Mouse (Mus musculus): Measurements from ENCODE around the gene Fndc9. TPM values are rescaled to one million over a fixed set of nuclear protein-coding genes. Genes with fewer than 3 reads are reported as not detected.
A peak's percentile ranks its signal among the peaks of the same experiment; 100 is the strongest.

Fndc9 gene
- polyA plus RNA-seq, 1 experiment from 2014 or later = 0.13 TPM

DNA sequence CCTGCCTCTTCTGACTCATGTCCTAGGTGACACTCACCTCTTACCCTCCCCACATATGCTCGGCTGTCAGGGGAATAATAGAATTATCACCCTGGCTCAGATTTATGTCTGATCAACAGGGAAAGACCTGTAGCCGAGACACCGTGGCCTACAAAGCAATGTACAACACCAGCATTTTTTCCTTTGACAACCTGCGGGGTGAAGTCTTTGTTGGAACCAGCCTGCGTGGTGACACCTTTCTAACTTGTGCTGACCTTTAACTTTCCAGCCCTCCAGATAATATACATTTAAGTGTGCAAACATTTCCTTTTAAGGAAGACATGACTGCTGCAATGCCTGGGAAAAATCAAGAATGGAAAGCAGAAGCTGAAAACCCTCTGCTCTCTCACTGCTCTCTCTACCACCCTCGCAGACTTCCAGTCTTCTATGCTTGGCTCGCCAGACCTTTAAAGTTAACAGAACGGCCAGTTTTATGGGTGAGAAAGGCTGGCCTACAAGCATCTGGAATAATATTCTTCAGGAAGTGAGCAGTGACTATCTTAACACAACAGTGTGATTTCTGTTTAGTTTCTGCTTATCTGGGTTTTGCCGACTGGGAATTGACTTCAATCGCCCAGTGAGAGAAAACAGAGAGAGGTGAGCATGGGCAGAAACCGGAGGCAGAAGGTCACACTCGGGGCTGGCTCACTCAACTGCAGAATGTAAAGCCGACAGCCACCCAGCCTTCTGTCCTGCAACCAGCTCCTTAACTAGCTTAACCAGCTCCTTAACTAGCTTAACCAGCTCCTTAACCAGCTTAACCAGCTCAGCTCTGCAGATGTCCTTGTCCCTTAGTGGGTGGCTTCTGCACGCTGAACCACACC is 20.7 kb upstream of the Fndc9 start:
- Histone ChIP-seq H3K4me3 (replicated peaks) (no peak overlapping the region), H3K4me1 (peaks cover 39% of the 10 kb centered on the region), H3K9ac (no peak overlapping the region), H3K9me3 (replicated peaks) (no peaks in the 10 kb centered on the region), H3K36me3 (no peaks in the 10 kb centered on the region), H3K27ac (peak overlapping the region; percentile 94), H3K27me3 (no peaks in the 10 kb centered on the region), H3K4me2 (no peak overlapping the region)
- ATAC-seq (replicated peaks; ENCODE audit: low FRiP score) = no peak
- 26% methylated on average over 14 of the region's 14 CpGs for WGBS

DNA sequence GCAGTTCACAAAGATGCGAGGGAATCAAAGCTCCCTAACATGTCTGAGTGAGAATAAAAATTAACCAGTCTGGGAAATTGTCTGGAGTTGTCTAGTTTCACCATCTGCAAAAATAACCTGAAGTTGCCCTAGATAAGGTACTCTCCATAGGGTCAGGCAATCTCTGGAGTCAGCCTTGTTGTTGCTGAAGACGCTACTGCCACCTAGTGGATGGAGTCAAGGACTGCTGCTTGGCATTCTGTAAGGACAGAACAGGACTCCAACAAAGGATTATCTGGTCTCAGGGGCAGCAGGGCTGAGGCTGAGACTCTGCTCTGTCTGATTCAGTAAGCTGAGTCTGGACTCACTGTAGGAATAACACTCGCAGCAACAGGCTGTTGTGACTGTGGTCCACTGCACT is 20.0 kb upstream of the Fndc9 start:
- Histone ChIP-seq H3K9me3 (replicated peaks) (no peaks in the 10 kb centered on the region), H3K36me3 (no peaks in the 10 kb centered on the region), H3K9ac (no peak overlapping the region), H3K4me3 (replicated peaks) (no peak overlapping the region), H3K4me2 (no peak overlapping the region), H3K27me3 (no peaks in the 10 kb centered on the region), H3K4me1 (peaks cover 39% of the 10 kb centered on the region), H3K27ac (peak overlapping the region; percentile 94)
- ATAC-seq (replicated peaks; ENCODE audit: low FRiP score) = peak; percentile 63
- 21% methylated on average over 3 of the region's 3 CpGs for WGBS

DNA sequence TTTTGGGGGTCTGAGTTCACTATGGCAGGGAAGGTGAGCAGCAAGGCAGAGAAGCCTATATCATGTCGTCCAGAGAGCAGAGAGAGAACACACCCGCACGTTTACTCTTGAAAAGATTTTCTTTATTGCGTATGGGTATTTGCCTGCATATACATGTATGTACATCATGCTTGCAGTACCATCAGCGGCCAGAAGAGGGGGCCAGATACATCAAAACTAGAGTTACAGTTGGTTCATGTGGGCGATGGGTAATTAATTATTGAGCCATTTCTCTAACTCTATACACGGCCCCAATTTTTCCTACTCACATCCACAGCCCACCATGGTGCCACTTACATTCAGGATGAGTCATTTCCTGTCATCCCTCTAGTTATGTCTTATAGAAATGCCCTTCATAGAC is 18.7 kb upstream of the Fndc9 start:
- Histone ChIP-seq H3K9ac (no peak overlapping the region), H3K9me3 (replicated peaks) (no peaks in the 10 kb centered on the region), H3K4me1 (peaks cover 32% of the 10 kb centered on the region), H3K4me2 (no peak overlapping the region), H3K4me3 (replicated peaks) (no peak overlapping the region), H3K36me3 (no peaks in the 10 kb centered on the region), H3K27me3 (no peaks in the 10 kb centered on the region), H3K27ac (no peak overlapping the region)
- ATAC-seq (replicated peaks; ENCODE audit: low FRiP score) = no peak
- WGBS = 78% methylated on average over 7 of the region's 7 CpGs

DNA sequence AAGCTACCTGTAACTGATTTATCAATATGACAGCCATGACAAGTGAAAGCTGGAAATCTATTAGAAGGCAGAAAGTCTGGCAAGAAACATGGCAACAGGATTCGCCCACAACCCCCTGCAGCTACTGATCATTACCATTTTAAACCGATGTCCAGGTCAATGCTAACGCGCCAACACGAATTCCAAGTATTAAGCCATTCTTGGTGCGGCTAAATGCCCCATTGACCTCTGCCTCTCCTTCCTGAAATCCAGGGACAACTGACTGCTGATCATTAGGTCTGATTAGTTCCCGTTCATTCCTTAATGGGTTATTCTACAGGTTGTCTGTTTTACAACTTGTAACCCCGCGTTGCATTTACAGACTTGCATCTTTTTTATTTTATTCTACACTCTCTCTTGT is 17.6 kb upstream of the Fndc9 start:
- 83% methylated on average over 9 of the region's 9 CpGs for WGBS
- Histone ChIP-seq H3K4me3 (replicated peaks) (no peak overlapping the region), H3K27me3 (no peaks in the 10 kb centered on the region), H3K9ac (no peak overlapping the region), H3K4me2 (no peak overlapping the region), H3K9me3 (replicated peaks) (no peaks in the 10 kb centered on the region), H3K4me1 (peaks cover 24% of the 10 kb centered on the region), H3K36me3 (no peaks in the 10 kb centered on the region), H3K27ac (no peak overlapping the region)
- no peak for ATAC-seq (replicated peaks; ENCODE audit: low FRiP score)

DNA sequence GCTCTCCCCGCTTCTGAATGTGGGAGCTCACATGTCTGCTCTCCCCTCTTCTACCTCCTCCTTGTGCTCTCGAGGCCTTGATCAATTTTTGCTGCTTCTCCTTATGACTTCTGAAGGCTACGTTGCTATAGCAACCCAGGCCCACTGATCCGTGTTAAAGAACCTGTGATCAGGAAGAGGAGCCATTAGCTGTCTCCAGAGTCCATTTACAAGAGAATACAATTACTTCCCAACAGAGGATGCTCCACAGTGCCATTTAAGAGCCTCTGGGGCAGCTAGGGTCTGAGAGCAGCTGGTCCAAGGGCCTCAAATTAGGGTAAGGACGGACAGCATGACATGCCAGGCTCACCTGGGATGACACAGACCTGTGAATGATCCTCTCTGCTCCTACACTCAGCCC is 16.7 kb upstream of the Fndc9 start:
- WGBS = 26% methylated on average over 5 of the region's 5 CpGs
- Histone ChIP-seq H3K4me1 (peaks cover 16% of the 10 kb centered on the region), H3K36me3 (peaks cover under 1% of the 10 kb centered on the region; the same call in 1 of the 2 replicates), H3K9ac (no peak overlapping the region), H3K27ac (no peak overlapping the region), H3K9me3 (replicated peaks) (no peaks in the 10 kb centered on the region), H3K4me3 (replicated peaks) (no peak overlapping the region), H3K4me2 (no peak overlapping the region), H3K27me3 (no peaks in the 10 kb centered on the region)
- ATAC-seq (replicated peaks; ENCODE audit: low FRiP score) = no peak

DNA sequence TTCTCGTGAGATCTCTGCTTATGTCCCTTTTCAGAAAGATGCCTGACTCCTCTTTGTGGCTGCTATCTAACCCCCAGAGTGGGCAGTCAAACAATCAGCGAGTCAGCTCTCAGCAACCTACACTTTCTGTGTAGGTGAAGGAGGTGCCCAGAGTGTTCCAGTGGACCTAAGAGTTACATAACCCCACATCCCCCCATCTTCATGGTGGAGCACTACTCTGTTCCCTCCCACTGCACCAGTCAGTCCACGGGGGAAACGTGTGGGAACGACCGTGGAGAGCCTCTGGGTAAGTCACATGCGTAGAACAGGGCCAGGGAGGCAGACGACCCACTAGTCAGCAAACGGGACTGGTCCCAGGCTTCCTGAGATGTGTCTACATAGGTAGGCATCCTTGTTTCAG is 16.0 kb upstream of the Fndc9 start:
- no peaks in the 10 kb centered on the region for H3K27me3 ChIP-seq
- 86% methylated on average over 9 of the region's 9 CpGs for WGBS
- H3K4me2 ChIP-seq = no peak overlapping the region
- no peaks in the 10 kb centered on the region for H3K9me3 ChIP-seq (replicated peaks)
- H3K27ac ChIP-seq = no peak overlapping the region
- H3K36me3 ChIP-seq = peaks cover 5% of the 10 kb centered on the region; the same call in 1 of the 2 replicates
- H3K4me1 ChIP-seq = peaks cover 9% of the 10 kb centered on the region
- ATAC-seq (replicated peaks; ENCODE audit: low FRiP score) = no peak
- no peak overlapping the region for H3K4me3 ChIP-seq (replicated peaks)
- no peak overlapping the region for H3K9ac ChIP-seq

DNA sequence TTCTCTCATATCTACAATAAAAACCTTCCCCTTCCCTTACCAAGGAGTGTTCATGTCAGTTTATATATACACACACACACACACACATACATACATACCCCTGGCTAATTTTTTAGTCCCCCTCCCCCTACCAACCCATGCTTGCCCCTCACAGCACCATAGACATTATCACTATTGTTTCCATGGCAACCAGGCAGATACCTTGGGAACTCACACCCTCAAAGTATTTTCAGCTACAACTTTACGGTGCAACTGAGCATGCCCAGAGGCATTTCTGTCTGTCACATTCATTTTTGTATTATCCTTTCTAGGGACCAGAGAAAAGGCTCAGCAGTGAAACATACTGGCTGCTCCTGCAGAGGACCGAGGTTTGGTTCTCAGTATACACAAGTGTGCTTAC is 15.1 kb upstream of the Fndc9 start:
- Histone ChIP-seq H3K36me3 (peaks cover 5% of the 10 kb centered on the region; the same call in 1 of the 2 replicates), H3K9ac (no peak overlapping the region), H3K9me3 (replicated peaks) (no peaks in the 10 kb centered on the region), H3K4me1 (peaks cover 1% of the 10 kb centered on the region), H3K27me3 (no peaks in the 10 kb centered on the region), H3K4me3 (replicated peaks) (no peak overlapping the region), H3K4me2 (no peak overlapping the region), H3K27ac (no peak overlapping the region)
- WGBS = 84% methylated on average over 2 of the region's 2 CpGs
- ATAC-seq (replicated peaks; ENCODE audit: low FRiP score) = no peak

DNA sequence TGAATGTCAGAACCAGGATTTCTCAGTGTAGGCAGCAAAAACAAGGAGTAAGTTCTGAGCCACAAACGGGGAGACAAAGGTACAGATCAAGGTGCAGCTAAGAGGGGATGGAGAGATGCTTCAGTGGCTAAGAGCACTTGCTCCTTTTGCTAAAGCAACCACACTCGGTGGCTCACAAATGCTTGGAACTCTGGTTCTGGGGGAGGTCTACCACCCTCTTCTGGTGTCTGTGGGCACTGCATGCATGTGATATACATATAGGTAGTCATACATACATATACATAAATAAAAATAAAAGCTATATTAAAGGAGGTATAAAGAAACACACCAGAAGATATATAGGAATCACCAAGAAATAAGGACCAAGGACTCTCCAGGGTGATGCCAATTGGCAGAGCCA is 11.8 kb upstream of the Fndc9 start:
- Histone ChIP-seq H3K27ac (no peak overlapping the region), H3K4me1 (no peaks in the 10 kb centered on the region), H3K36me3 (peaks cover 5% of the 10 kb centered on the region; the same call in 1 of the 2 replicates), H3K4me2 (no peak overlapping the region), H3K4me3 (replicated peaks) (no peak overlapping the region), H3K27me3 (no peaks in the 10 kb centered on the region), H3K9ac (no peak overlapping the region), H3K9me3 (replicated peaks) (no peaks in the 10 kb centered on the region)
- ATAC-seq (replicated peaks; ENCODE audit: low FRiP score) = no peak
- 83% methylated on average over 2 of the region's 2 CpGs for WGBS

DNA sequence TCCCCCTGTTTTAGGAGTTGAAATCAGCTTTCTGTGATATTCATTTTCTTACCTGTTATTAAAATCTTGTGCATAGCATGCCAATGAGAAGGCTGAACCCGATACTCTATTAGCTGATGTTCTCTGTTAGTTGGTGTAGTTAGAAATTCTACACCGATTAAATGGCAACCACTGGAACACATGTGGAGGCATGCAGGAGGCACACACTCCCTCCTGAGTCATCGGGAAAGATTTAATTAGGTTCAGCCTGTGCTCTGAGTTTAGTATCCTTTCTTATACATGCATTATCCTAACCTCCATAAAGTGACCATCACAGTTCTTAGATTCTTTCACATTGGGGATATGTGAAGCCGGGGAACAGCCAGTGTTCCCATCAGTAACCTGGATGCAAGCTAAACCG is 10.0 kb upstream of the Fndc9 start:
- H3K4me3 ChIP-seq (replicated peaks) = no peak overlapping the region
- H3K27me3 ChIP-seq = no peaks in the 10 kb centered on the region
- H3K9me3 ChIP-seq (replicated peaks) = no peaks in the 10 kb centered on the region
- H3K36me3 ChIP-seq = peaks cover 5% of the 10 kb centered on the region; the same call in 1 of the 2 replicates
- H3K4me1 ChIP-seq = no peaks in the 10 kb centered on the region
- ATAC-seq (replicated peaks; ENCODE audit: low FRiP score) = no peak
- no peak overlapping the region for H3K9ac ChIP-seq
- 77% methylated on average over 5 of the region's 5 CpGs for WGBS
- no peak overlapping the region for H3K4me2 ChIP-seq
- no peak overlapping the region for H3K27ac ChIP-seq

DNA sequence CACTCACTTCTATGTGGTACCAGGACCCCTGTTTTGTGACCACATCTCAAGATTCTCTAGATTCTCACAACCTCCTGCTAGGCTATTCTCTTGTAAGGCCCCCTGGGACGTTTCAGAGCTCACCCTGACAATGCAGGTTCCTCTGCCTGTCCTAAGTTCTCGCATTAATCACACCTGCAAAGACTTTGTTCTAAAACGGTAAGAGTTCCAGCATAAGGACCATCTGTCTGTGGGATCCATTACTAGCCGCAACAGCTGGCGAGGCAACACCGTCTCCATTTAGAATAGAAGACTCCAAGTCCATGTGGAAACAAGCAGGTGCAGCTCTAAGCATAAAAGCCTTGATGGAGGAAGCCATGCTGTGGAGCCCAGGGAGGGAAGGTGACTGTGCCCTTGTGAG is 5.1 kb upstream of the Fndc9 start:
- no peak for ATAC-seq (replicated peaks; ENCODE audit: low FRiP score)
- H3K4me2 ChIP-seq = no peak overlapping the region
- H3K27ac ChIP-seq = no peak overlapping the region
- H3K9ac ChIP-seq = no peak overlapping the region
- no peaks in the 10 kb centered on the region for H3K36me3 ChIP-seq
- no peak overlapping the region for H3K4me3 ChIP-seq (replicated peaks)
- H3K4me1 ChIP-seq = 0 out of 2 replicates have a peak, but pooled peaks cover 5% of the 10 kb centered on the region
- 78% methylated on average over 6 of the region's 6 CpGs for WGBS
- no peaks in the 10 kb centered on the region for H3K27me3 ChIP-seq
- no peaks in the 10 kb centered on the region for H3K9me3 ChIP-seq (replicated peaks)

DNA sequence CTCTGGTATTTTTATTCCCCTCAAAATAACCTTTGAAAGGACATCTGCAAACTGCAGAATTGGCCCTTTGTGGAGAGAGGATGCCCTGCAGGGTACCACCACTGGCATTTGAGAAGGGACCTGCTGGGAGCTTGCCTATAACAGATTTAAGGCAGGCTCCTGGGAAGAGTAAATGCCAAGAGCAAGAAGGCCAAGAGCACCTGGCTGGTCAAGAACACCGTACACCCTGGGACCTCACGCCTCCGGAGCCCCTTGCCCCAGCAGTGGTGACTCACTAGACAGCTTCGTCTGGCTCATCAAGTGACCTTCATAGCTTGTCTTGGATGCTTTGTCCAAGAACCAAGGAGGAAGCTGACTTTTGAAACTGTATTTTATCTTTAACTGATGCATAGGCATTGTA is 2.5 kb upstream of the Fndc9 start:
- 86% methylated on average over 4 of the region's 4 CpGs for WGBS
- Histone ChIP-seq H3K4me3 (replicated peaks) (no peak overlapping the region), H3K36me3 (no peaks in the 10 kb centered on the region), H3K9me3 (replicated peaks) (no peaks in the 10 kb centered on the region), H3K4me1 (0 out of 2 replicates have a peak, but pooled peaks cover 5% of the 10 kb centered on the region), H3K27ac (no peak overlapping the region), H3K4me2 (no peak overlapping the region), H3K27me3 (no peaks in the 10 kb centered on the region), H3K9ac (no peak overlapping the region)
- ATAC-seq (replicated peaks; ENCODE audit: low FRiP score) = no peak

DNA sequence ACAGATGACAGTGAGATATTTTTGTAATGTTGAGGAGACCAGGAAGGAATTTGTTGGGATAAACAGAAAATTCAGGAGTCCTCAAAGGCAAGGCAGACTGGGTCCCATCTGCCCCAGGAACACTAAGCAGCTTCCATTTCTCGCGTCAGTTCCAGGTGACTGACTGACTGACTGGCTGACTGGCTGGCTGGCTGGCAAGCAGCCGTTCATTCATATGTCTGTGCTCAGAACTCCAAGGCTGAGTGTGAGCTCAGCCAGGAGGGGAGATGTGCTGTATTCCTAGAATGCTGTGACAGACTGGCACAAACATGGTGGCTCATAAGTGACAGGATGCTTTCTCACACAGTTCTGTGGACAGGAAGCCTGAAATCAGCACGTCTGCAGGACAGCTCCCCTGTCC is 1.4 kb upstream of the Fndc9 start:
- WGBS = 64% methylated on average over 4 of the region's 4 CpGs
- no peak for ATAC-seq (replicated peaks; ENCODE audit: low FRiP score)

More for the DNA sequence above, 1.4 kb upstream of the Fndc9 start:
- Histone ChIP-seq H3K27me3 (no peaks in the 10 kb centered on the region), H3K4me2 (no peak overlapping the region), H3K27ac (no peak overlapping the region), H3K9me3 (replicated peaks) (no peaks in the 10 kb centered on the region), H3K4me1 (0 out of 2 replicates have a peak, but pooled peaks cover 5% of the 10 kb centered on the region), H3K4me3 (replicated peaks) (no peak overlapping the region), H3K9ac (no peak overlapping the region), H3K36me3 (peaks cover 7% of the 10 kb centered on the region; the same call in 1 of the 2 replicates)
